Mouse (Mus musculus) megakaryocyte, embryonic 14.5 days (primary cell): ENCODE data around the gene Olfr986. TPM values are rescaled to one million over a fixed set of nuclear protein-coding genes. Genes with fewer than 3 reads are reported as not detected.

ENCODE experiments used
- H3K27me3 ChIP-seq: replicated peaks from 2 replicates; pipeline ENCODE3; 2012; ENCODE audit warnings: inconsistent platforms
- H3K36me3 ChIP-seq: replicated peaks from 2 replicates; pipeline ENCODE3; 2012; ENCODE audit warnings: low read length, inconsistent platforms, mixed read lengths
- H3K4me1 ChIP-seq: 2 replicates; pipeline ENCODE4 v1.6.1; 2012; ENCODE audit warnings: inconsistent platforms
- H3K4me3 ChIP-seq: replicated peaks from 2 replicates; pipeline ENCODE3; 2012; ENCODE audit warnings: moderate library complexity, mild to moderate bottlenecking, inconsistent platforms
- H3K9me3 ChIP-seq: 2 replicates; pipeline ENCODE4 v1.6.1; 2012; ENCODE audit warnings: inconsistent platforms
- FLI1 ChIP-seq: IDR thresholded peaks from 2 replicates; pipeline ENCODE4 v1.6.1; 2012; ENCODE audit warnings: low read length, inconsistent platforms, mixed read lengths
- GATA1 ChIP-seq: IDR thresholded peaks from 3 replicates; pipeline ENCODE4 v1.6.1; 2012; ENCODE audit warnings: mixed read lengths, low read length, inconsistent platforms, borderline replicate concordance
- polyA plus RNA-seq: library from polyadenylated mRNA; stranded (reverse); fragments of >175 nt; gene quantifications from 2 replicates; pipeline ENCODE4 v1.2.3, GENCODE M21; 2012; ENCODE audit warnings: low replicate concordance; ENCODE audit not compliant: insufficient read depth

Olfr986 gene
- polyA plus RNA-seq, 1 experiment = not detected

DNA sequence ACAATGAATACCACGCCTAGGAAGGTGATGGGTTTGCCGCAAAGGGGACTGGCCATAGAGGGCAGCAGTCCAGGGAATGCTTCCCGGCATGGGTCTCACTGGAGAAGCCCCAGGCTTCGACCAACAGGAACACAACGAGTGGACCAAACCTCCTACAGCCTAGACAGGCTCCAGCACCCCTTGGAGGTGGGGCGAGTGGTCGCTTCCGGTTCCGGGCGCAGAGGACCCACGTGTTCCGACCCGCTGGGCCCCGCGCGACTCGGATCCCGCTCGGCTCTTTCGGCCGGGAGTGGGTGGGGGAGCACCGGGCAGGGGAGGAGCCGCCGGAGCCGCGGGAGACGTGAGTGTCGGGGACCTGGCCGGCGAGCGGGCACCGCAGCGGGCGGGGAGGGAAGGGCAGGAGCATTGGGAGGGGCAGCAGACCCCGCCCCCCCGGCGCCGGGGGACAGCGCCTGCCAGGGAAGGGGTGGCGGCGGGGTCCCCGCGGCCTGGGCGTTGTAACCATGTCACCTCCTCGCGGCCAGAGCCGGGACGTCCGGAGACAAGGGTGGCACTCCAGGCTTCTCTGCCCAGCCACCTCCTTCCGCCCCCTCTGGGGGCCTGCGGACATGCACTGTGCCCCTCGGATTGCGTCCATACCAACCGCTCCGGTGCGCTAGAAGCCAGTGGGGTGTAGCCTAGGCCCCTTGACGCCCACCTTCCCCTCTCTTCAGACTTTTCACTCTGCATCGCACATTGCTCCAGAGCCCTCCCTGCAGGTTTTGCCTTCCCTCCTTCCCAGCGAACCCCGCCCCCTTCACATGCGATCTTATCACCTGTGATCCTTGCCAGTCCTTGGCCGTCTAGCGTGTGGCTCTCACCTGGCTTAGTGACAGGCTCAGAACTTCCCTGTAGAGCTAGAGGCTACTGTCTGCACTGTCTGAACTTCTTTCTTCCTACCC is 11.6 kb downstream of the Olfr986 start, which contains the start of gene Zfp202:
Zfp202 (plus strand) TSS at position 219 of the 941 bp plus-strand sequence.
- Histone ChIP-seq H3K36me3 (no peaks in the 10 kb centered on the region), H3K4me3 (peak within 1 kb of the TSS; percentile 94), H3K4me1 (peaks cover 37% of the 10 kb centered on the region), H3K27me3 (peaks cover 4% of the 10 kb centered on the region), H3K9me3 (no peaks in the 10 kb centered on the region)
- TF ChIP-seq GATA1 (no peak), FLI1 (no peak)

DNA sequence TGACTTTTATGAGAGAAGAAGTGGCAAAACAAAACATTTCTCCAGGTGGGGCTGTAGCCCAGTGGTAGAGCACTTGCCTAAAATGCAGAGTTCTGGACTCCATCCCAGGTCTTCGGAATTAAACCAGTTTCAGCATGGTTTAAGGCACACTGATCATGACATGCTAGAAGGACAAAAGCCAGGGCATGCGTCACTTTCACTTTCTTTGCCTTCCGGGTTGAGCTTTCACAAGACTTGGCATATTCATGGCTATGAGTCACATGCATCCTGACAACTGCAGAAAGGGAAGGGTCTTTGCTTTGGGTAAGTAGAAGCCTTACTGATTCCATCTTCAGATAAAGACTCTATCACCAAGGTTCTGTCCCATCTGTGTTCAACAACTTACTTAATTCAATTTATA is 15.3 kb downstream of the Olfr986 start:
- peaks cover 3% of the 10 kb centered on the region for H3K27me3 ChIP-seq
- peak overlapping the region; percentile 69 for H3K4me3 ChIP-seq
- no peaks in the 10 kb centered on the region for H3K9me3 ChIP-seq
- H3K36me3 ChIP-seq = no peaks in the 10 kb centered on the region
- TF ChIP-seq FLI1 (no peak), GATA1 (no peak)
- peaks cover 31% of the 10 kb centered on the region for H3K4me1 ChIP-seq

DNA sequence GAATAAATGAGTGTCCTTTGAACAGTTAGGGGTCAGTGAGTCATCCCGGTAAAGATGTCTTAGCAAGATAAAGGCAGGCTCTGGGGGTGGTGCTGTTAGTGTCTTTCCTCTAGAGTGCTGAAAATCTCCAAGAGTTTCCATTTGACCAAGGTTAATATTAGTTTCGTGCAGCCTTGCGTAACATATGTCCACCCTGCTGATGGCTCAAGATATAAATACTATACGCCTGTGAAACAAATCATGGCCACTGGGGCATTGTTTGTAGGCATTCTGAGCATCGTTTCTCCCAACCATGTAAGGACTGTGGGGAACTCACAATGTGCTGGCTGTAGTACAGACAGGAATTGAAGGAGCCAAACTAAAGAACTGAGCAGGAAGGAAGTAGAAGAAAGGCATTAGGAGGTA is 25.8 kb downstream of the Olfr986 start:
- Histone ChIP-seq H3K27me3 (no peaks in the 10 kb centered on the region), H3K4me3 (no peak overlapping the region), H3K4me1 (0 out of 2 replicates have a peak, but pooled peaks cover 6% of the 10 kb centered on the region), H3K36me3 (peaks cover 38% of the 10 kb centered on the region), H3K9me3 (no peaks in the 10 kb centered on the region)
- no peak for TF ChIP-seq GATA1
- TF ChIP-seq FLI1 = no peak

DNA sequence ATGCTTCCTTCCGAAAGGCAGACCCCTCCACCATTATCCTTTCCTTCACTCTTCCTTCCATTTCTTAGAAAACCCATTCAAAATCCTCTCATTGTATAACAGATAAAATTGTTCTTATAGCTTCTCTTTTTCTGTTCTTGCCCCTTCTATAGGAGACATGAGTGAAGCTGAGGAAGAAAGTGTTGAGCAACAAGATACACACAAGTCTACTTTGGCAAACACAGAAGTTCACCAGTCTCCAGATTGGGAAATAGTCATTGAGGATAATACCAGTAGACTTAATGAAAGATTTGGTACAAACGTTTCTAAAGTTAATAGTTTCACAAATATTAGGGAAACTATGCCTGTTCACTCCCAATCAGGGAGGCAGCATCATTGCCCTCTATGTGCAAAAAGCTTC is 30.0 kb downstream of the Olfr986 start:
- Histone ChIP-seq H3K4me3 (no peak overlapping the region), H3K36me3 (peaks cover 49% of the 10 kb centered on the region), H3K9me3 (no peaks in the 10 kb centered on the region), H3K4me1 (0 out of 2 replicates have a peak, but pooled peaks cover 6% of the 10 kb centered on the region), H3K27me3 (no peaks in the 10 kb centered on the region)
- TF ChIP-seq FLI1 (no peak), GATA1 (no peak)

DNA sequence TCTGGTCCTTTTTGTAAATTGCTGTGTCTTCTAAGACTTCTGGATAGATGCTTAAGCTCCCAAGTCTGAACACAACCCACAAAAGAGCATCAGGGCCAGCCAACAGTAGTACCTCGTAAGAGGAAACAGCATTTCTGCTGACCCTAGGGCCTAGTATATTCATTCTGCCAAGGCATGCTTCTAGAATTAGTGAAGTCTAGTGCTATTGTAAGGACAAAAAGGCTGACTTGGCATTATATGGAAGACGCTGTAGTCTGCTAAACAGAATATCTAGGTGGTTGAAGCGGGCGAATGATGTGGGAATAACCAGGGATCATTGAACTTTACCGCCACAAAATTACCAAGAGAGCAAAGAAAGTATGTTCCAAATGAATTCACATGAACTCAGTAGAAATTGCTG is 33.3 kb downstream of the Olfr986 start:
- Histone ChIP-seq H3K36me3 (peaks cover 32% of the 10 kb centered on the region), H3K4me3 (no peak overlapping the region)
- TF ChIP-seq GATA1 = no peak
- no peak for TF ChIP-seq FLI1

DNA sequence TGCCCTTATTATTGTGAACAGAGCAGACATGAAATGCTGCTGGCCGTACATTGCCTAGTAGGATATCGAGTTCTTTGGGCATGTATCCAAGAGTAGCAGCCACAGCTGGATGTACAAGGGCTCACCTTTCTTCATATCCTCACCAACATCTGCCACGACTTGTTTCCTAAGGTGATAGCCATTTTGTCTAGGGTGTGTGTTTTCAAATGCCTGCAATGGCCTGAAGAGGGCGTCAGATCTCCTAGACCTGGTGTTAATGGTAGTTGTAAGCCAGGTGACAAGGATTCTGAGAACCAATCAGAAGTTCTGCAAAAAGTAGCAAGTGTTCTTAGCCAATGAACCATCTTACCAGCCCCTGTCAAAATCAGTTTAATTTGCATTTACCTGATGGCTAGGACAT is 35.9 kb downstream of the Olfr986 start:
- H3K36me3 ChIP-seq = peaks cover 9% of the 10 kb centered on the region
- no peaks in the 10 kb centered on the region for H3K4me1 ChIP-seq
- no peak for TF ChIP-seq FLI1
- no peak for TF ChIP-seq GATA1
- H3K4me3 ChIP-seq = no peak overlapping the region
- no peaks in the 10 kb centered on the region for H3K27me3 ChIP-seq
- H3K9me3 ChIP-seq = no peaks in the 10 kb centered on the region

More for the DNA sequence above, 33.3 kb downstream of the Olfr986 start:
- Histone ChIP-seq H3K9me3 (no peaks in the 10 kb centered on the region), H3K4me1 (no peaks in the 10 kb centered on the region), H3K27me3 (no peaks in the 10 kb centered on the region)

DNA sequence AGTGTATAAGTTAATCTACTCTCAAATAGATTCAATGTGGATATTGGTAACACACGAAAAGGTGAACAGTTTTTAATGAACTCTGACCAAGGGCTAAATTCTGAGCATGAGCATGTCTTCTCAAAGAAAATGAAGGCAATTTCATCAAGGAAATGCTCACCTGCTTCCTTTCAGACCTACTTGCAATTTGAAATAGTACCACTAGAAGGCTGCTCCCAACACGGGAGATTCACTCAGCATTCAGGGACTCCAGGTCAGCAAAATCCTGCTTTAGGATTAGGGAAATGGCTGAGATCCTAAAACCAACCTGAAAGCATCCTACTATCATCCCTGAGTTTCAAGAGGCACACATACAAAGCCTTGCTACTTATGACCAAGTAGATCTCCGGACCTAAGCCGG is 43.6 kb downstream of the Olfr986 start:
- no peaks in the 10 kb centered on the region for H3K36me3 ChIP-seq
- no peak overlapping the region for H3K4me3 ChIP-seq

DNA sequence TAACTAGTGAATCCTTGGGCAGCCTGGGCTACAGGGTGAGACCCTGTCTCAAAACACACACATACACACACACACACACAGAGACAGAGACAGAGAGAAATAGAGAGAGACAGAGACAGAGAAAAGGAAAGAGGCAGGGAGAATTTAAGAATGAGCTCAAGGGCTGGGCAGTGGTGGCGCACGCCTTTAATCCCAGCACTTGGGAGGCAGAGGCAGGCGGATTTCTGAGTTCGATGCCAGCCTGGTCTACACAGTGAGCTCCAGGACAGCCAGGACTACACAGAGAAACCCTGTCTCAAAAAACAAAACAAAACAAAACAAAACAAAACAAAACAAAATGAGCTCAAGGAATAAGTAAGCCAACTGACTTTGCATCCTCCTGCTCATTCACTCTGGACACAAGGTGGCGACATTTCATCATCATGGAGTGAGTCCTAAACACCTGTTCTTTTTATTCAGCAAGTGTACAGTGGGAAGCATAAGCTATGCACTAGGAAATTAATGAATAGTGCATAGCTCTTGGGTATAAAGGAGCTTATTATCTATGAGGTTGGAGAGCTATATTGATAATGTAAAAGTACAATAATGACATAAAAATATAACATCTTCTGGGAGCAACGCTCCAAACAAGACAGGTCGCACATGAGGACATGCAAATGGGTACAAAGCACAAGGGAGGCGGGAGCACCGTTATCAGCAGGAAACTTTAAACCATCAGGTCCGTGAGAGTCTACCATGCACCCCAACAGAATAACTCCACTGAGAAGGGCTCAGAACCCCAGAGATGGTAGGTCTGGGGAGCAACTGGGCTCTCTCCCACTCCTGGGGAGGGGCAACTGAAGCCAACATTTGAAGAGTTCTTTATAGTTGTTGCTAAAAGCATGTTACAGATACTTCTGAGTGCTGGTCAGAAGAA is 47.4 kb downstream of the Olfr986 start:
- Histone ChIP-seq H3K36me3 (no peaks in the 10 kb centered on the region), H3K4me1 (peaks cover 21% of the 10 kb centered on the region), H3K9me3 (peaks cover 12% of the 10 kb centered on the region), H3K4me3 (no peak overlapping the region), H3K27me3 (peaks cover 28% of the 10 kb centered on the region)
- TF ChIP-seq FLI1 (no peak), GATA1 (no peak)

More for the DNA sequence above, 43.6 kb downstream of the Olfr986 start:
- Histone ChIP-seq H3K27me3 (peaks cover 9% of the 10 kb centered on the region), H3K9me3 (no peaks in the 10 kb centered on the region), H3K4me1 (peaks cover 21% of the 10 kb centered on the region)
- no peak for TF ChIP-seq FLI1
- no peak for TF ChIP-seq GATA1

DNA sequence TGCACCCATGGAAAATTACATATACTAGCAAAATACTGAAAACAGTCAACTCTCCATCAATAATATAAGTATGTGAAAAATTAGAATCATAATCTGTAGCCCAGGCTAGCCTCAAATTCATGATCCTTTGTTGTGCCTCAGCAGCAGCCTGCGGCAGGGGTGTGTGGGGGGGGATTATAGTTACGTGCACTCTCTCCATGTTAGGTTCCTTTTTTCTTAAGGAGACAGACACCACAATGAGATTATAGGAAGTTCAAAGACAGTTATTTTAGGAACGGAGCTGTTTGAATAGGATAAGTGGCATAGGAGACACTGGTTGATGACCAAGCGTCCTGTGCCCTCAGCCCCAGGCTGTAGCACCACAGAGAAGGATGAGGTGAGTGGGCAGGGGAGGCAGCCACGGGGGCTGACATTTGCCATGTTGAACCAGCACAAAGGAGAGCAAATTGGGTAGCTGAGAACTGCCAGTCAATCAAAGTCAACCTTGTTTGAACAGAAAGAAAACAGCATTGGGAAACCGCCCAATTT is 48.1 kb downstream of the Olfr986 start:
- H3K4me3 ChIP-seq = peak overlapping the region; percentile 62
- peaks cover 28% of the 10 kb centered on the region for H3K27me3 ChIP-seq
- TF ChIP-seq FLI1 (no peak), GATA1 (no peak)
- peaks cover 13% of the 10 kb centered on the region for H3K9me3 ChIP-seq
- H3K4me1 ChIP-seq = peaks cover 16% of the 10 kb centered on the region
- H3K36me3 ChIP-seq = no peaks in the 10 kb centered on the region
